12 mouse cellular contexts compared by ENCODE assay signal in the genomic region with DNA sequence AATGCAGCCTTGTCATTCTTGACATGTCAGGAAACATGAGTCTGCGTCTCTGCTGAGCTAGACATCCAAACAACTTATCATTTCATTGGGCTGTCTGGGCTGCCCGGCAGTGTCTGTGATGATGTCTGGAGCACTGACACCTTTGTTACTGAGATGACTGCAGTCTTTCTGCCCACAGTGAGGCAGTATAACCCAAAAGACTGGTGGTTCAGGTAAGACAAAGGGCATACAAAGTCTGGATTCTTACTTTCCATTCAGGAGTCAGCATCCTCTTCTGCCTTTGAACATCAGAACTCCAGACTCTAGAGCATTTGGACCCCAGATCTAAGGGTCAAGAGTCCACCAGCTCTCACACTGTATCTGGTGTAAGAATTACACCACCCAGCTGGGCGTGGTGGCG. TPM values are rescaled to one million over a fixed set of nuclear protein-coding genes. Genes with fewer than 3 reads are reported as not detected.
DNase-seq lines count a peak whose midpoint lies in the region; ATAC-seq and TF ChIP-seq lines count a peak whose summit lies in the region.
"Had no signal": no experiment of that assay in that cellular context is flagged by ENCODE, and none has a peak within 500 bp of the region (broad histone marks: within the 10 kb centered on the region; RNA-seq: fewer than 3 reads in every experiment).

No protein-coding gene starts in this region.

- H3K36me3 ChIP-seq in lung, embryonic 14.5 days (ENCODE audit: insufficient read depth) = no peaks in the 10 kb centered on the region
- H3K36me3 ChIP-seq in small intestine, adult 2 months (ENCODE audit: control insufficient read depth, insufficient read depth, low read length) = no peaks in the 10 kb centered on the region
- peaks cover 6% of the 10 kb centered on the region; the same call in 1 of the 2 replicates for H3K36me3 ChIP-seq in kidney, embryonic 14.5 days (ENCODE audit: control insufficient read depth, insufficient read depth, low read length)

- no peak overlapping the region for H3K4me3 ChIP-seq in cerebellum, adult 2 months (replicated peaks; ENCODE audit: insufficient read depth, low read depth, low read length)
- H3K4me3 ChIP-seq in lung, embryonic 14.5 days (ENCODE audit: low read depth, low read length) = no peak overlapping the region
- no peak overlapping the region for H3K4me3 ChIP-seq in lung, adult 2 months (replicated peaks; ENCODE audit: extremely low read depth, low read depth, low read length)
- no peak overlapping the region for H3K4me3 ChIP-seq in small intestine, adult 2 months (ENCODE audit: low read depth, low read length)
- H3K4me3 ChIP-seq in kidney, embryonic 14.5 days (ENCODE audit: low read length) = no peak overlapping the region
- H3K4me3 ChIP-seq: neural tube, embryonic 13.5 days had no signal

- no peaks in the 10 kb centered on the region for H3K4me1 ChIP-seq in cerebellum, adult 2 months (ENCODE audit: control insufficient read depth, insufficient read depth, low read length)
- no peaks in the 10 kb centered on the region for H3K4me1 ChIP-seq in lung, embryonic 14.5 days (ENCODE audit: insufficient read depth)
- no peaks in the 10 kb centered on the region for H3K4me1 ChIP-seq in lung, adult 2 months (ENCODE audit: control insufficient read depth, insufficient read depth, low read length)
- no peaks in the 10 kb centered on the region for H3K4me1 ChIP-seq in small intestine, adult 2 months (ENCODE audit: control insufficient read depth, insufficient read depth, insufficient read length, low read length)
- no peaks in the 10 kb centered on the region for H3K4me1 ChIP-seq in kidney, embryonic 14.5 days (ENCODE audit: control insufficient read depth, insufficient read depth, low read length)
- H3K4me1 ChIP-seq: neural tube, embryonic 13.5 days had no signal

- 77% methylated on average over 4 of the region's 4 CpGs for WGBS in cerebellum, adult 2 months
- 73% methylated on average over 4 of the region's 4 CpGs for WGBS in lung, embryonic 14.5 days
- WGBS in lung, adult 2 months = 80% methylated on average over 4 of the region's 4 CpGs
- WGBS in small intestine, adult 2 months = 76% methylated on average over 4 of the region's 4 CpGs
- WGBS in kidney, embryonic 14.5 days = 82% methylated on average over 4 of the region's 4 CpGs

- no peak for TF ChIP-seq POLR2A in cerebellum, adult 2 months (IDR thresholded peaks at IDR 0.05; ENCODE audit: borderline replicate concordance, insufficient read depth, low read length)
- TF ChIP-seq POLR2A in lung, adult 2 months (IDR thresholded peaks at IDR 0.05; ENCODE audit: borderline replicate concordance, extremely low read depth, low read depth, low read length) = no peak
- no peak for TF ChIP-seq POLR2A in small intestine, adult 2 months (IDR thresholded peaks at IDR 0.05; ENCODE audit: low read depth, low read length)

- no peaks in the 10 kb centered on the region for H3K27me3 ChIP-seq in cerebellum, adult 2 months (ENCODE audit: control insufficient read depth, insufficient read depth, low read length)
- no peaks in the 10 kb centered on the region for H3K27me3 ChIP-seq in lung, embryonic 14.5 days (ENCODE audit: insufficient read depth, low read length)
- H3K27me3 ChIP-seq in small intestine, adult 2 months (ENCODE audit: control insufficient read depth, insufficient read depth, low read length) = no peaks in the 10 kb centered on the region; the same call in 1 of the 2 replicates
- H3K27me3 ChIP-seq in kidney, embryonic 14.5 days (ENCODE audit: control insufficient read depth, insufficient read depth, low read length) = no peaks in the 10 kb centered on the region
- H3K27me3 ChIP-seq: neural tube, embryonic 13.5 days had no signal

- no peaks in the 10 kb centered on the region for H3K9me3 ChIP-seq in lung, embryonic 14.5 days (ENCODE audit: low read depth, low read length)
- no peaks in the 10 kb centered on the region for H3K9me3 ChIP-seq in kidney, embryonic 14.5 days (ENCODE audit: control insufficient read depth, low read length)
- H3K9me3 ChIP-seq: neural tube, embryonic 13.5 days had no signal

- H3K27ac ChIP-seq in cerebellum, adult 2 months (ENCODE audit: insufficient read depth, low read length) = no peak overlapping the region
- H3K27ac ChIP-seq in lung, embryonic 14.5 days (ENCODE audit: low read depth) = no peak overlapping the region
- no peak overlapping the region for H3K27ac ChIP-seq in small intestine, adult 2 months (ENCODE audit: insufficient read depth, low read depth, low read length)
- H3K27ac ChIP-seq in kidney, embryonic 14.5 days (ENCODE audit: low read depth, low read length) = no peak overlapping the region
- H3K27ac ChIP-seq: macrophage; neural tube, embryonic 13.5 days had no signal

- no peak for DNase-seq in cerebellum, adult 2 months
- peak; percentile 11 for DNase-seq in lung, embryonic 14.5 days
- no peak for DNase-seq in lung, adult 2 months
- DNase-seq in induced T-regulatory cell, adult 2 months (ENCODE audit: low read depth) = peak; percentile 54
- DNase-seq in cerebellum, postnatal 10 days = no peak
- DNase-seq: adrenal gland, adult 8-10 months; cerebellum, postnatal 25 days had no signal

- no peak overlapping the region for H3K9ac ChIP-seq in lung, embryonic 14.5 days
- no peak overlapping the region for H3K9ac ChIP-seq in kidney, embryonic 14.5 days (ENCODE audit: low read depth, low read length)
- H3K9ac ChIP-seq: neural tube, embryonic 13.5 days had no signal

- H3K4me2 ChIP-seq in lung, embryonic 14.5 days = no peak overlapping the region
- H3K4me2 ChIP-seq in kidney, embryonic 14.5 days (replicated peaks; ENCODE audit: low read depth, low read length) = no peak overlapping the region
- H3K4me2 ChIP-seq: neural tube, embryonic 13.5 days had no signal

- ATAC-seq in cerebellum, adult (ENCODE audit: insufficient number of reproducible peaks, low FRiP score, low TSS enrichment) = no peak
- ATAC-seq in lung, embryonic 14.5 days (ENCODE audit: insufficient read depth) = no peak
- no peak for ATAC-seq in kidney, embryonic 14.5 days (ENCODE audit: low FRiP score, low TSS enrichment)

- TF ChIP-seq CTCF in cerebellum, adult 2 months (IDR thresholded peaks at IDR 0.05; ENCODE audit: borderline replicate concordance, insufficient read depth, low read depth, low read length) = peak; percentile 18; the same call in 1 of the 2 replicates
- TF ChIP-seq CTCF in lung, embryonic 14.5 days (IDR thresholded peaks at IDR 0.05; ENCODE audit: low read depth) = peak; percentile 19; the same call in 1 of the 2 replicates
- no peak for TF ChIP-seq CTCF in lung, adult 2 months (IDR thresholded peaks at IDR 0.05; ENCODE audit: insufficient read depth, low read length)
- peak; percentile 42; the same call in 1 of the 2 replicates for TF ChIP-seq CTCF in small intestine, adult 2 months (IDR thresholded peaks at IDR 0.05; ENCODE audit: extremely low read depth, insufficient read length, insufficient replicate concordance, low read depth, low read length)

RNA-seq across cellular contexts. Expression of gene Wdr60, which starts 27.5 kb away (rescaled TPM):
- polyA plus RNA-seq in cerebellum, adult 2 months (2012; rRNA removed) = 12.5 and 13.5 TPM in 2 replicates
- 16.4 and 18.2 TPM in 2 replicates for polyA plus RNA-seq in lung, embryonic 14.5 days (2014; fragmentation: Nextera tagmentation; extraction: Ambion mirVana)
- 5.7 and 7.5 TPM in 2 replicates for polyA plus RNA-seq in lung, adult 2 months (2012; rRNA removed)
- polyA plus RNA-seq in small intestine, adult 2 months (2012; rRNA removed) = 0.51 and 0.95 TPM in 2 replicates
- 13.5 and 19.7 TPM in 2 replicates for polyA plus RNA-seq in kidney, embryonic 14.5 days (2014; fragmentation: Nextera tagmentation; extraction: Ambion mirVana)

RNA-seq across cellular contexts. Expression of gene Gm11027, which starts 39.8 kb away (rescaled TPM):
- not detected in 2 replicates for polyA plus RNA-seq in cerebellum, adult 2 months (2012; rRNA removed)
- polyA plus RNA-seq in lung, embryonic 14.5 days (2014; fragmentation: Nextera tagmentation; extraction: Ambion mirVana) = not detected in 2 replicates
- polyA plus RNA-seq in lung, adult 2 months (2012; rRNA removed) = not detected in 2 replicates
- not detected in 2 replicates for polyA plus RNA-seq in small intestine, adult 2 months (2012; rRNA removed)
- polyA plus RNA-seq in kidney, embryonic 14.5 days (2014; fragmentation: Nextera tagmentation; extraction: Ambion mirVana) = not detected in 2 replicates
- polyA plus RNA-seq: macrophage; neural tube, embryonic 13.5 days had no signal

RNA-seq across cellular contexts. Expression of gene Esyt2, which starts 45.6 kb away (rescaled TPM):
- polyA plus RNA-seq in cerebellum, adult 2 months (2012; rRNA removed) = 18.6 and 19.5 TPM in 2 replicates
- 29.0 and 31.0 TPM in 2 replicates for polyA plus RNA-seq in lung, embryonic 14.5 days (2014; fragmentation: Nextera tagmentation; extraction: Ambion mirVana)
- 13.9 and 15.0 TPM in 2 replicates for polyA plus RNA-seq in lung, adult 2 months (2012; rRNA removed)
- polyA plus RNA-seq in small intestine, adult 2 months (2012; rRNA removed) = 5.6 and 14.3 TPM in 2 replicates
- 15.2 and 23.2 TPM in 2 replicates for polyA plus RNA-seq in kidney, embryonic 14.5 days (2014; fragmentation: Nextera tagmentation; extraction: Ambion mirVana)

Comparison
In these comparisons a context has a peak if more than half of its experiments do, and no peak if none do; other contexts are left out.
1. DNase-seq: peak in lung, embryonic 14.5 days (single experiment) and induced T-regulatory cell, adult 2 months (single experiment); none in cerebellum, adult 2 months (0 of 2), lung, adult 2 months (single experiment) and cerebellum, postnatal 10 days (0 of 2).